Mouse (Mus musculus): ENCODE data around the gene Gpr19. TPM values are rescaled to one million over a fixed set of nuclear protein-coding genes. Genes with fewer than 3 reads are reported as not detected.

Gene Gpr19
- polyA plus RNA-seq, 1 experiment from 2014 or later = 13.2 TPM

GRCm38 (mm10) chr6:134866113-134866512 lies 32.3 kb downstream of the Gpr19 start:
- Histone ChIP-seq H3K4me3 (ENCODE audit: low read depth, low read length) (no peak overlapping the region), H3K36me3 (replicated peaks; ENCODE audit: control insufficient read depth, insufficient read depth, low read depth, low read length) (no peaks in the 10 kb centered on the region; the same call in 1 of the 2 replicates), H3K27ac (replicated peaks; ENCODE audit: low read depth, low read length) (no peak overlapping the region), H3K9me3 (replicated peaks; ENCODE audit: control insufficient read depth, low read length) (no peaks in the 10 kb centered on the region), H3K27me3 (ENCODE audit: control insufficient read depth, insufficient read depth, low read length) (no peaks in the 10 kb centered on the region), H3K4me2 (ENCODE audit: low read depth, low read length) (no peak overlapping the region), H3K9ac (replicated peaks; ENCODE audit: low read length) (no peak overlapping the region), H3K4me1 (ENCODE audit: control insufficient read depth, insufficient read depth, low read length) (no peaks in the 10 kb centered on the region)
- DNase-seq (ENCODE audit: low spot score) (no peak), ATAC-seq (replicated peaks; ENCODE audit: insufficient number of reproducible peaks, low FRiP score, low TSS enrichment, low read depth) (no peak)
- 90% methylated on average over 7 of the region's 7 CpGs for WGBS

- Histone ChIP-seq H3K9ac (replicated peaks; ENCODE audit: low read length) (no peak overlapping the region), H3K4me3 (ENCODE audit: low read depth, low read length) (no peak overlapping the region), H3K9me3 (replicated peaks; ENCODE audit: control insufficient read depth, low read length) (no peaks in the 10 kb centered on the region), H3K36me3 (replicated peaks; ENCODE audit: control insufficient read depth, insufficient read depth, low read depth, low read length) (no peaks in the 10 kb centered on the region; the same call in 1 of the 2 replicates), H3K4me1 (ENCODE audit: control insufficient read depth, insufficient read depth, low read length) (no peaks in the 10 kb centered on the region), H3K4me2 (ENCODE audit: low read depth, low read length) (peak overlapping the region; percentile 16), H3K27me3 (ENCODE audit: control insufficient read depth, insufficient read depth, low read length) (no peaks in the 10 kb centered on the region), H3K27ac (replicated peaks; ENCODE audit: low read depth, low read length) (no peak overlapping the region)
- 3% methylated on average over 19 of the region's 19 CpGs for WGBS
- DNase-seq (ENCODE audit: low spot score) = peak; percentile 99
- peak; percentile 59; the same call in 1 of the 2 replicates for ATAC-seq (replicated peaks; ENCODE audit: insufficient number of reproducible peaks, low FRiP score, low TSS enrichment, low read depth)
Observed at GRCm38 (mm10) chr6:134863146-134863545, 35.2 kb downstream of the Gpr19 start.

- 11% methylated on average over 13 of the region's 13 CpGs for WGBS
Observed at GRCm38 (mm10) chr6:134862671-134863104, 35.7 kb downstream of the Gpr19 start.

GRCm38 (mm10) chr6:134861386-134861785 lies 37.0 kb downstream of the Gpr19 start:
- ATAC-seq (replicated peaks; ENCODE audit: insufficient number of reproducible peaks, low FRiP score, low TSS enrichment, low read depth) (no peak), DNase-seq (ENCODE audit: low spot score) (no peak)
- Histone ChIP-seq H3K9ac (replicated peaks; ENCODE audit: low read length) (no peak overlapping the region; the same call in 1 of the 2 replicates), H3K9me3 (replicated peaks; ENCODE audit: control insufficient read depth, low read length) (no peaks in the 10 kb centered on the region), H3K4me3 (ENCODE audit: low read depth, low read length) (no peak overlapping the region), H3K27me3 (ENCODE audit: control insufficient read depth, insufficient read depth, low read length) (no peaks in the 10 kb centered on the region), H3K36me3 (replicated peaks; ENCODE audit: control insufficient read depth, insufficient read depth, low read depth, low read length) (no peaks in the 10 kb centered on the region), H3K4me2 (ENCODE audit: low read depth, low read length) (no peak overlapping the region), H3K4me1 (ENCODE audit: control insufficient read depth, insufficient read depth, low read length) (no peaks in the 10 kb centered on the region), H3K27ac (replicated peaks; ENCODE audit: low read depth, low read length) (no peak overlapping the region)
- WGBS = 87% methylated on average over 12 of the region's 12 CpGs

More at GRCm38 (mm10) chr6:134862671-134863104, 35.7 kb downstream of the Gpr19 start:
- Histone ChIP-seq H3K4me2 (ENCODE audit: low read depth, low read length) (peak overlapping the region; percentile 3), H3K27me3 (ENCODE audit: control insufficient read depth, insufficient read depth, low read length) (no peaks in the 10 kb centered on the region), H3K36me3 (replicated peaks; ENCODE audit: control insufficient read depth, insufficient read depth, low read depth, low read length) (no peaks in the 10 kb centered on the region; the same call in 1 of the 2 replicates), H3K4me1 (ENCODE audit: control insufficient read depth, insufficient read depth, low read length) (no peaks in the 10 kb centered on the region), H3K9ac (replicated peaks; ENCODE audit: low read length) (no peak overlapping the region), H3K4me3 (ENCODE audit: low read depth, low read length) (no peak overlapping the region), H3K9me3 (replicated peaks; ENCODE audit: control insufficient read depth, low read length) (no peaks in the 10 kb centered on the region), H3K27ac (replicated peaks; ENCODE audit: low read depth, low read length) (no peak overlapping the region)
- DNase-seq (ENCODE audit: low spot score) = peak; percentile 65
- peak; percentile 71 for ATAC-seq (replicated peaks; ENCODE audit: insufficient number of reproducible peaks, low FRiP score, low TSS enrichment, low read depth)

- WGBS = 66% methylated on average over 4 of the region's 4 CpGs
- no peak for DNase-seq (ENCODE audit: low spot score)
- Histone ChIP-seq H3K36me3 (replicated peaks; ENCODE audit: control insufficient read depth, insufficient read depth, low read depth, low read length) (no peaks in the 10 kb centered on the region), H3K9ac (replicated peaks; ENCODE audit: low read length) (no peak overlapping the region), H3K27ac (replicated peaks; ENCODE audit: low read depth, low read length) (no peak overlapping the region), H3K27me3 (ENCODE audit: control insufficient read depth, insufficient read depth, low read length) (no peaks in the 10 kb centered on the region), H3K4me1 (ENCODE audit: control insufficient read depth, insufficient read depth, low read length) (no peaks in the 10 kb centered on the region), H3K4me2 (ENCODE audit: low read depth, low read length) (no peak overlapping the region), H3K4me3 (ENCODE audit: low read depth, low read length) (no peak overlapping the region), H3K9me3 (replicated peaks; ENCODE audit: control insufficient read depth, low read length) (no peaks in the 10 kb centered on the region)
- no peak for ATAC-seq (replicated peaks; ENCODE audit: insufficient number of reproducible peaks, low FRiP score, low TSS enrichment, low read depth)
Observed at GRCm38 (mm10) chr6:134860275-134860674, 38.1 kb downstream of the Gpr19 start.

GRCm38 (mm10) chr6:134859021-134859420 lies 39.4 kb downstream of the Gpr19 start:
- 86% methylated on average over 6 of the region's 6 CpGs for WGBS
- no peak for ATAC-seq (replicated peaks; ENCODE audit: insufficient number of reproducible peaks, low FRiP score, low TSS enrichment, low read depth)
- no peak for DNase-seq (ENCODE audit: low spot score)
- Histone ChIP-seq H3K4me2 (ENCODE audit: low read depth, low read length) (no peak overlapping the region), H3K27me3 (ENCODE audit: control insufficient read depth, insufficient read depth, low read length) (no peaks in the 10 kb centered on the region), H3K9ac (replicated peaks; ENCODE audit: low read length) (no peak overlapping the region), H3K4me1 (ENCODE audit: control insufficient read depth, insufficient read depth, low read length) (no peaks in the 10 kb centered on the region), H3K36me3 (replicated peaks; ENCODE audit: control insufficient read depth, insufficient read depth, low read depth, low read length) (no peaks in the 10 kb centered on the region), H3K27ac (replicated peaks; ENCODE audit: low read depth, low read length) (no peak overlapping the region), H3K9me3 (replicated peaks; ENCODE audit: control insufficient read depth, low read length) (no peaks in the 10 kb centered on the region), H3K4me3 (ENCODE audit: low read depth, low read length) (no peak overlapping the region)

- 88% methylated on average over 16 of the region's 16 CpGs for WGBS
- H3K9me3 ChIP-seq (replicated peaks; ENCODE audit: control insufficient read depth, low read length) = no peaks in the 10 kb centered on the region
- ATAC-seq (replicated peaks; ENCODE audit: insufficient number of reproducible peaks, low FRiP score, low TSS enrichment, low read depth) (no peak), DNase-seq (ENCODE audit: low spot score) (no peak)
- no peak overlapping the region for H3K27ac ChIP-seq (replicated peaks; ENCODE audit: low read depth, low read length)
- H3K4me3 ChIP-seq (ENCODE audit: low read depth, low read length) = no peak overlapping the region
- H3K4me2 ChIP-seq (ENCODE audit: low read depth, low read length) = no peak overlapping the region
- no peaks in the 10 kb centered on the region for H3K27me3 ChIP-seq (ENCODE audit: control insufficient read depth, insufficient read depth, low read length)
- H3K36me3 ChIP-seq (replicated peaks; ENCODE audit: control insufficient read depth, insufficient read depth, low read depth, low read length) = no peaks in the 10 kb centered on the region
- H3K9ac ChIP-seq (replicated peaks; ENCODE audit: low read length) = no peak overlapping the region
- no peaks in the 10 kb centered on the region for H3K4me1 ChIP-seq (ENCODE audit: control insufficient read depth, insufficient read depth, low read length)
Observed at GRCm38 (mm10) chr6:134855926-134856325, 42.5 kb downstream of the Gpr19 start.

- no peaks in the 10 kb centered on the region for H3K4me1 ChIP-seq (ENCODE audit: control insufficient read depth, insufficient read depth, low read length)
- H3K27ac ChIP-seq (replicated peaks; ENCODE audit: low read depth, low read length) = no peak overlapping the region
- ATAC-seq (replicated peaks; ENCODE audit: insufficient number of reproducible peaks, low FRiP score, low TSS enrichment, low read depth) (no peak), DNase-seq (ENCODE audit: low spot score) (no peak)
- no peaks in the 10 kb centered on the region for H3K36me3 ChIP-seq (replicated peaks; ENCODE audit: control insufficient read depth, insufficient read depth, low read depth, low read length)
- H3K4me3 ChIP-seq (ENCODE audit: low read depth, low read length) = no peak overlapping the region
- no peaks in the 10 kb centered on the region for H3K9me3 ChIP-seq (replicated peaks; ENCODE audit: control insufficient read depth, low read length)
- WGBS = 86% methylated on average over 5 of the region's 5 CpGs
- no peaks in the 10 kb centered on the region for H3K27me3 ChIP-seq (ENCODE audit: control insufficient read depth, insufficient read depth, low read length)
- no peak overlapping the region for H3K4me2 ChIP-seq (ENCODE audit: low read depth, low read length)
- no peak overlapping the region for H3K9ac ChIP-seq (replicated peaks; ENCODE audit: low read length)
Observed at GRCm38 (mm10) chr6:134854782-134855181, 43.6 kb downstream of the Gpr19 start.
